Mouse (Mus musculus): ENCODE measurements around the gene Dtnb.
A peak's percentile ranks its signal among the peaks of the same experiment; 100 is the strongest.

Dtnb gene

DNA sequence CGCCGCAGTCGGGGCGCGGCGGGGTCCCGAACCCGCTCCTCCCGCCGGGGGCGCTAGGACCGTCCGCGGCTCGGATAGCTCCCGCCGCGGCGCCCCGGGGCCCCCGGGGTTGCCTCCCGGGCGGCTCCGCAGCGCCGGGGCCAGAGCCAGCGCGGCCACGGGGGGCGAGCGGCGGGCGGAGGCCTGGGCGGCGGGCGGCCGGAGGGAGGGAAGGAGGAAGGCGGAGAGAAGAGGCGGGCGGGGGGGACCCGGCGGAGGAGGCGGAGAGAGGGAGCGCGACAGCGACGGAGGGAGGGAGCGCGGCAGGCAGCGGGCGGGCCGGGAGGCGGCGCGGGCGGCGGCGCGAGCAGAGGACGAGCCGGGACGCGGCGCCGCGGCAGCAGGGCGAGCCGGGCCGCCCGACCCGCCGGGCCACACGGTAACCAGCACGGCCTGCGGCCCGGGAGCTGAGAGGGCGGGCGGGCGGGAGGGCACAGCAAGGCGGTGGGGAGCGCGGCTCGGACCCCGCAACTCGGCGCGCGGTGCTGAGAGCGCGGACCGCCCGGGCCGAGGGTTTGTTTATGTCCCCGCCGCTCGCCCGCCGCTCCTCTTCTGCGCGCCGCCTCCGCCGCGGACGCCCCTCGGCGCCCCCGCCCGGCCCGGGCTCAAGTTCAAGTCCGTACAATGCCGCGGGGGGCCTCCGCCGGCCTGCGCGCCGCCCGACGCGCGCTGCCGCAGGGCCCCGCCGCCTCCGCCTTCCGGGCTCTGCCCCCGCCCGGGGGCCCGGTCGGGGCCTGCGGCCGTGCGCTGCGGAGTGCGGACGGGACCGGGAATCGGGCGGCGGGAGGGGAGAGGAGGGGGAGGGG, 234.7 kb downstream of the Dtnb start:
- peak in 1 of 2 experiments; percentile 53 for DNase-seq (ENCODE audit: low spot score in 2 of 2)

- DNase-seq (ENCODE audit: low spot score in 2 of 2): peak in 1 of 2 experiments; percentile 64
These were observed 235.6 kb downstream of the Dtnb start for GRCm38 (mm10) chr12:3807548-3808395.

DNA sequence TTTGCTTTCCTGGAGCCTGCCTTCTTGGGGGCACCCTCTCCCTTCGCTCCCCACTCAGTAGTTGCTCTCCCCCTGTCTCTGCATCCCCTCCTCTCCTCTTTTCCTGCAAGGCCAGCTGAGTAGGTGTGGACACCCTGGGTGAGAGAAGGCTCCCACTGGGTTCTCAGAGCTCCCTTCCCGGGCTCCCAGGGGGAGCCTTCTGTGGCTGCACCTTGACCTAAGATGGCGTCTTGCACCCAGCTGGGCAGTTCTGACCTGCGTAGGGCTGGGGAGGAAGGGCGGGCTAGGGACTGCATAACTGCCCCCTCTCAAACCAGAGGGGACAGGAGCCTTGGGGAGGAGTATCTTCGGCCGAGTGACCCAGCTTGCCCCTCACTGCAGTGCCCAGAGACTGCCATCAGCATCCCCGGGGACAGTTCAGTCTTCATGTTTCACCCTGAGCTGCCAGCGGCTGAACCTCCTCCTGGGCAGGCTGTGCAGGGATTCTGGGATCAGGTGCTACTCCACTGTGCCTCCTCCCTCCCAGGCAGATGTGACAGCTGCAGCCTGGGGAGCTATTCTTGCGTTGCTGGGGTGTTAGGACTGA, 236.3 kb downstream of the Dtnb start:
- no peak for DNase-seq (ENCODE audit: low spot score in 2 of 2)

GRCm38 (mm10) chr12:3809520-3810180, 237.5 kb downstream of the Dtnb start:
- DNase-seq (ENCODE audit: low spot score in 2 of 2): no peak

DNA sequence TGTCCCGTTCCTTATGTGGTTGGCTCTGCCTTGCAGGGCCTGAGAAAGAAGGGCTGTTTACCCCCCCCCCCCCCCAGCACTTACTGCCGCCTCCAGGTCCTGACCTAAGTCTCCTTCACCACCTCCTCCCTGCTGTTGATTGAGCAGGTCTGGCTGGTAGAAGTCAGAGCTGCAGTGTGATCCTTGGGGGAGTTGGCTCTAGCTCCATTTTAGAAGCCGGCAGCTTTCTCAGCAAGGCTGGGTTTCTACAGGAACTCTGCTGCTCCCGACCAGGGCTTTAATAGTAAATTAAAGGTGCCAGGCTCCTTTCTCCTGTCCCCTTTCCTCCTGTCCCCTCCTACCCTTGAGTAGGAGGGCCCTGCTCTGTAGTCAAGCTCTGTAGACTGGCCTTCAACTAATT, 238.3 kb downstream of the Dtnb start:
- no peak for DNase-seq (ENCODE audit: low spot score in 2 of 2)

DNA sequence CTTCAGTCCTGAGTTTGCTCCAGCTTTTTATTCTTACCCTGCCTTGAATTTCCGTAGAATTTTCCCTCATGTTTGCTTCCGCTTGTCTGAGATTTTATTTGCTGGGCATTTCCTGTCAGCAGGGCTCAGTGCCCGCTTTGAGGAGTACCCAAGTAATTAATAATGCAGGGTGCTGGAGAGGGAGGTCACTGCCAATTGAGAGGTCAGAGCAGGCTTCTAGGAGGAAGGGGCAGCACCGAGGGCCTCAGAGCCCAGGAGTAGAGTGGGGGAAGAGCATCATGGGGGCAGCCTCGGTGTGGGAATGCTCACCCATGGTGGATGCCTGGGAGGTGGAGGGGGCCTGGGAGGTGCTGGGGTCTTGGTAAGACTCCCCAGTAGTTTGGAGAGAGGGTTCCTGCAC, 239.4 kb downstream of the Dtnb start:
- DNase-seq (ENCODE audit: low spot score in 2 of 2): no peak

- DNase-seq (ENCODE audit: low spot score in 2 of 2): no peak
These were observed 240.1 kb downstream of the Dtnb start for GRCm38 (mm10) chr12:3812251-3812650.

DNA sequence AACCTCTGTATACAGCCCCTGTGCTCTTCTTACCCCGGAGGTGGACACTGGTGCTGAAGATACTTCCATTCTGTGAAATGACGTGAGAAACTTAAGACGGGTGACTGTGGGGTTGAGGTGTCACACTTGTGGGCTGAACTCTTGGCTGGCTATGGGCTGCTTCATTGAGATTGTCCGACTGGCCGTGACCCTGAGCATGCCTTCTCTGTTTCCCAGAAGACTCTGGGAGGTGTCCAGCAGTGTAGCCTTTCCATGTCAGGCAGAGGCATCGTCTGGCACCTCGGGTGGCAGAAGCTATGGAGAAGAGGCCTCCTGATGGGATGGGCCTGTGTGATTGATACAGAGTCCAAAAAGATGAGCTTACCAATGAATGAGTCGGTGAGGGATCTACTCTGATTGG, 241.0 kb downstream of the Dtnb start:
- no peak for DNase-seq (ENCODE audit: low spot score in 2 of 2)

- no peak for DNase-seq (ENCODE audit: low spot score in 2 of 2)
These were observed 243.2 kb downstream of the Dtnb start for GRCm38 (mm10) chr12:3815386-3815785.

GRCm38 (mm10) chr12:3817033-3817432, 244.9 kb downstream of the Dtnb start:
- DNase-seq (ENCODE audit: low spot score in 2 of 2): peak; percentile 71 to 75

GRCm38 (mm10) chr12:3817566-3817965, 245.4 kb downstream of the Dtnb start:
- DNase-seq (ENCODE audit: low spot score in 2 of 2): no peak

DNA sequence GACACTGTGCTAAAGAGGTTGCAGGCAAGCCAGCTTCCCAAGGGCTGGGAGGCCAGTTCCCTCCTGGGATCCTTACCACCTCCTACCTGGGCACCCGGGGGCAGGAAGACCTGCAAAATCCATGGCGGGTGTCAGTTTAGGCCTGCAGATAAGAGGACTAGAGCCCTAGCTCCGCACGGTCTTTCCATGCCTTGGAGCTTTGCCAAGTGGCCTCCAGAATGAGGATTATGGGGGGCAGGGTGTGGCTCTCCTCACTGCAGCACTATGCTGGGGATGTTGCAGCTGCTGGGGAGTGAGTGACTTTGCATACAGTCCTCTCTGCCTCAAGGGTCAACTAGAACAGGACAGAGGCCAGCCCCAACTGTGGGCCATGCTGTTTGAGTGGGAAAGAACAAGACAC, 247.7 kb downstream of the Dtnb start:
- no peak for DNase-seq (ENCODE audit: low spot score in 2 of 2)

DNA sequence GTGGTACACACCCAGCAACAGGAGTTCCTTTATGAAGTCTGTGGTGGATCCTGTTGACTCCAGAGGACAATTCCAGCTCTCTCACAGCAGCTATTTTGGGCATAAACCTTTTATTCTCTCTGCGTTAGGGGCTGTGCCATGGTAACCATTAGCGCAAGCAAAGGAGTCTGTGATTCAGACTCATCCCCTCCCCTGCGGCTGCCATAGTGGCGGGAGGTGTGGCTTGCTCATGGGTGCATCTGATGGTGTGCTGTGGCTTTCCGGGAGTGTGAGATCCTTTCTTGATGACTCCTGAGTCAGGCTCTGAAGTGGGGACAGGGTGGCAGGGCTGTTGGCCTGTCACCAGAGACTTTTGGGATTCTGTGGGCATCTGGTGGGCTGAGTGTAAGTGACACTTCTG, 251.2 kb downstream of the Dtnb start:
- DNase-seq (ENCODE audit: low spot score in 2 of 2): peak; percentile 70 to 79

DNA sequence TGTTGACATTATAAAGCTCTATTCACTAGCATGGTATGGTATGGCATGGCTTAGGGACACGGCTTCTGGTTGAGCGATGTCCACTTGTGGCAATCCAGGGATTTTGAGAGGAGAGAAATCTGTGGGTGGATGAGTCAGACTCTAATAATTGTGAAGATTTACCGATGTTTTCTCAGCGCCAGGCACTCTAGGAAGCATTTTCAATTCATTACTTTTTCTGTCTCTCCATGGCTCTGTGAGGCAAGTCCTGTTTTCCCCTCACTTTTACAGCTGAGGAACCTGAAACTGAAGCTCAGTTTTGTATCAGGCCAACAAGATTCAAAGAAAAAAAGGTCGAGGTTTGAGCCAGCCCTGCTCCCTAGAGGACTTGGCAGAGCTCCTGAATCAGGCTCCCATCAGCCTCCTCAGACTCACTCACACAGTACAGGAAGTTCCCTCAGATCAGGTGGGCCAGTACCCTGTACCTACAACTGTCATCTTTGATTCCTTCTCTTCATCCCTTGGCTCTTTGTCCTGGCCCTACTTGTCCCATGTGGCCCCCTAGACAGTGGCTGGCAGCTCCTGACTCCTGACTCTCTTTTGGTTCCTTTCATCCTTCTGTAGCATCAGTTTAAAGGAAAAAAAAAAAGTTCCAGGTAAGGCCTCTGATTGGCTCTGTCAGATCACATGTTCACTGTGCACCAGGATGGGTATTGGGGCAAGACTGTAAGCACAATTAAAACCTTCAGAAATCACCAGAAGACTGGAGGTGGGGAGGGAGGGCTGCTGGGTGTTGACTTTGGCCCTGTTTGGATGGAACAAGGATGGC, 252.9 kb downstream of the Dtnb start:
- no peak for DNase-seq (ENCODE audit: low spot score in 2 of 2)

GRCm38 (mm10) chr12:3825714-3826080, 253.5 kb downstream of the Dtnb start:
- DNase-seq (ENCODE audit: low spot score in 2 of 2): no peak

GRCm38 (mm10) chr12:3827771-3828170, 255.6 kb downstream of the Dtnb start:
- DNase-seq (ENCODE audit: low spot score in 2 of 2): no peak

All from right cerebral cortex, postnatal 36 days (tissue).